Mouse (Mus musculus): ENCODE data around the gene S100pbp. TPM values are rescaled to one million over a fixed set of nuclear protein-coding genes. Genes with fewer than 3 reads are reported as not detected.

S100pbp gene
- 13.7 and 15.7 TPM in 2 replicates for polyA plus RNA-seq (2014; fragmentation: Nextera tagmentation; extraction: Ambion mirVana)

DNA sequence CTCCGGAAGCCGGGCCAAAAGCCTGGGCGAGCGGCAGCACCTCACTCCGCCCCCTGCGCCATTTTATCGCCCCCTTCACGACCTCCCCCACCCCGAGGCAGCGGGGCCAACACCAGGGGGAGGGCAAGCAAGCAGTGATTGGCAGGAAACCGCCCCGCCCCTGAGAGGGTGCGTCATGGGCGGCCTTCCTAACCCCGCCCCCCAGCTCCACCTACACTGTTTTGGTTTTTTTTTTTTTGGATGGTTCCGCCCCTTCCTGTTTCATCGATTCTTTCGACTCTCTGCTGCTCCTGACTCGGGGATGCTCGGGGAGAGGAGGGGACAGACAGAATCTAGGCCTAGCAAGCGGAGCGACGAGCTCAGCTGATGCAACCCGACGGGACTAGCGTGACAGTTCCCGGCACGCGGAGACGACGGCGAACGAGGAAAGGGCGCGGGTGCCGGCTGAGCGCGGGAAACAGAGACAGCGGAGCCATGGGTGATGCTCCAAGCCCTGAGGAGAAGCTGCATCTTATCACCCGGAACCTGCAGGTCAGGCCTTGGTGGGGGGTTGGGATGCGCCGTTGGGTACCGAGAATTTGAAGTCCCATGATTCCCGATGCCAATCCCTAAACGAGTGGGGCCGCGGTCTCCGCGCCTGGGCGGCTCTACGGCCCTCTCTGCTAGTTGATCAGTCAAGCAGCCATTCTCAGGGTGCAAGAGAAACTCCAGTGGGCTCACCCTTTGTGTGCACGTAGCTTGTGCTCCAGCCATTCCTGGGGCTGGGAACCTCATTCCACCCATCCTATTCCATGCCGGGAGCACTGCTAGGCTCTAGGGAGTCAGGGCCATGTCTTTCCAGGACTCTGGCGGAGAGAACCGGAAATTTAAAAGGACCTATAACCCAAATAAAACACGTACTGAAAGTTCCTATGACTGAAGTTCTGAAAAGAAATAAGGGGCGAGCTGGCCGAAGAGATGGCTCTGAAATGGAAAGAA is at the start of gene S100pbp, which contains the start of gene Yars:
S100pbp (minus strand) TSS at position 186 of the 978 bp plus-strand sequence.
Yars (plus strand) TSS at position 219 of the 978 bp plus-strand sequence.
- peak within 1 kb of the TSS; percentile 73 to 90 for H3K27ac ChIP-seq (replicated peaks in 1 of 2; ENCODE audit: control insufficient read depth in 1 of 2, insufficient read depth in 1 of 2, low read depth in 2 of 2, low read length in 2 of 2)
- peak within 1 kb of the TSS; percentile 81 for H3K4me2 ChIP-seq (ENCODE audit: low read length)
- peaks cover 3 to 21% of the 10 kb centered on the region in 2 experiments for H3K4me1 ChIP-seq (ENCODE audit: control insufficient read depth in 2 of 2, insufficient read depth in 2 of 2, low read length in 2 of 2)
- WGBS = under 1% methylated on average over 58 of the region's 58 CpGs
- H3K9ac ChIP-seq (ENCODE audit: low read length) = peak within 1 kb of the TSS; percentile 89
- H3K27me3 ChIP-seq (ENCODE audit: control insufficient read depth, insufficient read depth, low read length) = no peaks in the 10 kb centered on the region
- peak within 1 kb of the TSS; percentile 82 to 86 for H3K4me3 ChIP-seq (ENCODE audit: control insufficient read depth in 1 of 2, insufficient read depth in 1 of 2, low read depth in 1 of 2, low read length in 2 of 2)
- peaks cover 14% of the 10 kb centered on the region; the same call in 1 of the 2 replicates for H3K36me3 ChIP-seq (ENCODE audit: control insufficient read depth, insufficient read depth, low read length)
- H3K9me3 ChIP-seq (ENCODE audit: control insufficient read depth, low read length) = no peaks in the 10 kb centered on the region
- ATAC-seq (ENCODE audit: insufficient number of reproducible peaks, insufficient read depth, low FRiP score, low read depth) = peak; percentile 94

DNA sequence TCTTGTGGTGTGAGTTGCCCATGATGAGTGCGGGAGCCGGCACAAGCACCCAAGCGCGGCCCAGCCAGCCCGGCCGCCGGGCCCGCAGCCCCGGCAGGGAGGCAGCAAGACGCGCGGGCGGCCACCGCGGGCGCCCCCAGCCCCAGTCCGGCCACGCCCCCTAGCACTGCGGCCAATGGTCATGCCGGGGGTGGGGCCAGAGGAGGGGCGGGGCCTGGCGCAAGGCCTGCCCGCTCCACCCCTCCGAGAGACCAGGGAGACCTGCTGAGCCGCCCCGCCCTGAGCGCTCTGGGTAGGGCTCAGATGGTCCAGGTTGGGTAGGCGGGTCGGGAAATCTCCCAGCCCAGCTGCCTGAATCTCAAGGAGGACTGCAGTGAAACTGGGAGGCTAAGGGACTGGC is 49.5 kb upstream of the S100pbp start:
- Histone ChIP-seq H3K4me3 (ENCODE audit: control insufficient read depth in 1 of 2, insufficient read depth in 1 of 2, low read depth in 1 of 2, low read length in 2 of 2) (peak overlapping the region; percentile 59 to 66), H3K27ac (replicated peaks in 1 of 2; ENCODE audit: control insufficient read depth in 1 of 2, insufficient read depth in 1 of 2, low read depth in 2 of 2, low read length in 2 of 2) (no peak overlapping the region), H3K27me3 (ENCODE audit: control insufficient read depth, insufficient read depth, low read length) (peaks cover 69% of the 10 kb centered on the region), H3K9ac (ENCODE audit: low read length) (peak overlapping the region; percentile 70), H3K4me1 (ENCODE audit: control insufficient read depth in 2 of 2, insufficient read depth in 2 of 2, low read length in 2 of 2) (peaks cover 14 to 36% of the 10 kb centered on the region in 2 experiments), H3K9me3 (ENCODE audit: control insufficient read depth, low read length) (no peaks in the 10 kb centered on the region), H3K4me2 (ENCODE audit: low read length) (peak overlapping the region; percentile 99), H3K36me3 (ENCODE audit: control insufficient read depth, insufficient read depth, low read length) (no peaks in the 10 kb centered on the region)
- WGBS = under 1% methylated on average over 26 of the region's 29 CpGs
- peak; percentile 70 for ATAC-seq (ENCODE audit: insufficient number of reproducible peaks, insufficient read depth, low FRiP score, low read depth)

DNA sequence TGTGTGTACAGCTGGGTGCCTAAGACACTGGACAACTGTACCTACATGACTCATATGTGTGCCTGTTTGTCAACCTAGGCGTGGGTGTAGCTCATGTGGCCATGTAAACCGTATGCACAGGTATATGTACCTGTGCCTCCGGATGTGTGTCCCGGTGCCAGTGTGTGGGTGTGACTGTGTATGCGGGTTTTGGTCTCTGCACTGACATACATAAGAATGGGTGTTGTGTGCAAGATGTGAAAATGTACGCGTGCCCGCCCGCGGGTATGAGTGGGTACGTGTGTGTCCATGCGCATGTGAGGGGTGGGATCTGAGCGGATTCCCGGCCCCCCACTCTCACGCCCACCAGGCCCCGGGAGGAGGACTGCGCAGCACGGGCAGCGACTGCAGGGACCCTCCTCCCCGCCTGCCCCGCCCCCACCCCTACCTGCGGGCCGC is 49.1 kb upstream of the S100pbp start:
- WGBS = 1% methylated on average over 23 of the region's 23 CpGs
- peaks cover 14 to 36% of the 10 kb centered on the region in 2 experiments for H3K4me1 ChIP-seq (ENCODE audit: control insufficient read depth in 2 of 2, insufficient read depth in 2 of 2, low read length in 2 of 2)
- H3K27ac ChIP-seq (replicated peaks in 1 of 2; ENCODE audit: control insufficient read depth in 1 of 2, insufficient read depth in 1 of 2, low read depth in 2 of 2, low read length in 2 of 2) = no peak overlapping the region
- H3K36me3 ChIP-seq (ENCODE audit: control insufficient read depth, insufficient read depth, low read length) = no peaks in the 10 kb centered on the region
- peak overlapping the region; percentile 99 for H3K4me2 ChIP-seq (ENCODE audit: low read length)
- H3K4me3 ChIP-seq (ENCODE audit: control insufficient read depth in 1 of 2, insufficient read depth in 1 of 2, low read depth in 1 of 2, low read length in 2 of 2) = peak overlapping the region; percentile 59 to 66
- H3K27me3 ChIP-seq (ENCODE audit: control insufficient read depth, insufficient read depth, low read length) = peaks cover 66% of the 10 kb centered on the region
- no peak for ATAC-seq (ENCODE audit: insufficient number of reproducible peaks, insufficient read depth, low FRiP score, low read depth)
- peak overlapping the region; percentile 70 for H3K9ac ChIP-seq (ENCODE audit: low read length)
- H3K9me3 ChIP-seq (ENCODE audit: control insufficient read depth, low read length) = no peaks in the 10 kb centered on the region

DNA sequence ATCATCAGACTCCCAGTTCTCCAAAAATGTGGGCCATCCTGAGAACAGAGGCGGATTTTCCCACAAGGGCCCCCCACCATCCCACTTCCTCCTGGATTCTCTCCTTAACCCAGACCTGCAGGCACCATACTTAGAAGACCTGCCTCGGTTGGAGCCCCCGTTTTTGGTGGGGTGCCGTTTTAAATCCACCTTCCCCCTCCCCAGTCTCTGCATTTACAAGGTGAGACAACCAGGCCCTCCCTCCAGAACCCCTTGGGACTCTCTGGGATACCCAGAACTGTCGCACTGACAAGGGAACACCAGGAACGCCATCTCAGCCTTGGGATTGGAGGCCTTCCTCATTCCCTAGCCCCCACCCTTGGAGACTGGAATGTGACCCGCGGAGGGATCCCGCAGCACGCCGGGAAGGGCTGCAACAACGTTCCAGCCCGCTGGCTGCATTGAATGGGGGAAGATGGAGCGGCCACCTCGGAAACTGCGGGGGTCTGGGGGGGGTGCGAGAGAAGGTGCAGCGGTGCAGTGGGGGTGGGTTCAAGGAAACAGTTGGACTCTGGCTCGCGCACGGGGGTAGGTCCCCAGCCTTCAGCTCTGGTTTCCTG is 48.4 kb upstream of the S100pbp start:
- 9% methylated on average over 21 of the region's 21 CpGs for WGBS
- no peak overlapping the region for H3K9ac ChIP-seq (ENCODE audit: low read length)
- peaks cover 70% of the 10 kb centered on the region for H3K27me3 ChIP-seq (ENCODE audit: control insufficient read depth, insufficient read depth, low read length)
- H3K36me3 ChIP-seq (ENCODE audit: control insufficient read depth, insufficient read depth, low read length) = no peaks in the 10 kb centered on the region
- peak overlapping the region; percentile 99 for H3K4me2 ChIP-seq (ENCODE audit: low read length)
- H3K9me3 ChIP-seq (ENCODE audit: control insufficient read depth, low read length) = no peaks in the 10 kb centered on the region
- ATAC-seq (ENCODE audit: insufficient number of reproducible peaks, insufficient read depth, low FRiP score, low read depth) = no peak
- H3K27ac ChIP-seq (replicated peaks in 1 of 2; ENCODE audit: control insufficient read depth in 1 of 2, insufficient read depth in 1 of 2, low read depth in 2 of 2, low read length in 2 of 2) = no peak overlapping the region
- H3K4me1 ChIP-seq (ENCODE audit: control insufficient read depth in 2 of 2, insufficient read depth in 2 of 2, low read length in 2 of 2) = peaks cover 14 to 36% of the 10 kb centered on the region in 2 experiments
- H3K4me3 ChIP-seq (ENCODE audit: control insufficient read depth in 1 of 2, insufficient read depth in 1 of 2, low read depth in 1 of 2, low read length in 2 of 2) = peak overlapping the region; percentile 59 to 66

DNA sequence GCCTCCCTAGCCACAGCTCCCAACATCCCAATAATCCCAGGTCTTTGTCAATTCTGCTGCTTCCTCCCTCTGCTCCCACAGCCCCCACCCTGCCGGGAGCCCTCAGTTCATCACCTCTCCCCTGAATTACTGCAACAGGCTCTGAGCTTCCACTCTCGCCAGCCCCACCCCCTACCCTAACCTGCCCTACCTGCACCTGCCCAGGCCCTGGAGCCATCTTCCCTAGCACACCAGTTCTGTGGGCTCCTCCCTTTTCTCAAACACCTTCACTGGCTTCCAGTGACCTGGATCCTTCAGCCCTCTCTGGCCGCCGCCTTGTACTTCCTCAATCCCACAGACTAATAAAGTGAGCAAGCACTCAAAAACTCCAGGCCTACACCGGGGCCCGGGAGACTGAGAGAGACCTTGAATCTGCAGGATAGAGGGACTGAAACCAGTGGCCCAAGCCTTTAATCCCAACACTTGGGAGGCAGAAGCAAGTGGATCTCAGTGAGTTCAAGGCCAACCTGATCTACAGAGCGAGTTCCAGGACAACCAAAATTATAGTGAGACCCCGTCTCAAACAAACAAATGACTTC is 46.8 kb upstream of the S100pbp start:
- no peak overlapping the region for H3K9ac ChIP-seq (ENCODE audit: low read length)
- H3K36me3 ChIP-seq (ENCODE audit: control insufficient read depth, insufficient read depth, low read length) = no peaks in the 10 kb centered on the region
- H3K27ac ChIP-seq (replicated peaks in 1 of 2; ENCODE audit: control insufficient read depth in 1 of 2, insufficient read depth in 1 of 2, low read depth in 2 of 2, low read length in 2 of 2) = no peak overlapping the region
- H3K27me3 ChIP-seq (ENCODE audit: control insufficient read depth, insufficient read depth, low read length) = peaks cover 71% of the 10 kb centered on the region
- no peak overlapping the region for H3K4me2 ChIP-seq (ENCODE audit: low read length)
- no peaks in the 10 kb centered on the region for H3K9me3 ChIP-seq (ENCODE audit: control insufficient read depth, low read length)
- no peak overlapping the region for H3K4me3 ChIP-seq (ENCODE audit: control insufficient read depth in 1 of 2, insufficient read depth in 1 of 2, low read depth in 1 of 2, low read length in 2 of 2)
- no peak for ATAC-seq (ENCODE audit: insufficient number of reproducible peaks, insufficient read depth, low FRiP score, low read depth)
- 87% methylated on average over 8 of the region's 8 CpGs for WGBS
- H3K4me1 ChIP-seq (ENCODE audit: control insufficient read depth in 2 of 2, insufficient read depth in 2 of 2, low read length in 2 of 2) = peaks cover 14 to 30% of the 10 kb centered on the region in 2 experiments

DNA sequence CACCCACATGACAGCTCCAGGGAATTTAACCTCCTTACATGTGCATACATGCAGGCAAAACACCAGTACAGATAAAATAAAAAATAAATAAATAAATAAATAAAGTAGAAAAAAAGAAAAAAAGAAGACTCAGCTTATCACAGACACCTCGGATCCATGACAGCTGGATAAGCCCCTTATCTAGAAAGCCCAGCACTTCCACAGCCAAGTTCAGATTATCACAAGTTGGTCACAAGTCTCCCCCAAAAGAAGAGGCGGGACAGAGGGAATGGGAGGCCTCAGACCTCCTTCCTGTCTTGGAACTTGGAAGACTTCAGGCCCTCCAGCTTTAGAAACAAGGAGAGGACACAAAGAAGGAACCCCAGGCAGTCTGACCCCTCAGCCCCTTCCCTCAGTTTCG is 45.6 kb upstream of the S100pbp start:
- no peak overlapping the region for H3K4me3 ChIP-seq (ENCODE audit: control insufficient read depth in 1 of 2, insufficient read depth in 1 of 2, low read depth in 1 of 2, low read length in 2 of 2)
- H3K36me3 ChIP-seq (ENCODE audit: control insufficient read depth, insufficient read depth, low read length) = no peaks in the 10 kb centered on the region
- H3K27me3 ChIP-seq (ENCODE audit: control insufficient read depth, insufficient read depth, low read length) = peaks cover 70% of the 10 kb centered on the region
- H3K4me2 ChIP-seq (ENCODE audit: low read length) = no peak overlapping the region
- WGBS = 36% methylated on average over 3 of the region's 3 CpGs
- no peaks in the 10 kb centered on the region for H3K9me3 ChIP-seq (ENCODE audit: control insufficient read depth, low read length)
- peaks cover 14 to 30% of the 10 kb centered on the region in 2 experiments for H3K4me1 ChIP-seq (ENCODE audit: control insufficient read depth in 2 of 2, insufficient read depth in 2 of 2, low read length in 2 of 2)
- no peak for ATAC-seq (ENCODE audit: insufficient number of reproducible peaks, insufficient read depth, low FRiP score, low read depth)
- no peak overlapping the region for H3K9ac ChIP-seq (ENCODE audit: low read length)
- H3K27ac ChIP-seq (replicated peaks in 1 of 2; ENCODE audit: control insufficient read depth in 1 of 2, insufficient read depth in 1 of 2, low read depth in 2 of 2, low read length in 2 of 2) = no peak overlapping the region

DNA sequence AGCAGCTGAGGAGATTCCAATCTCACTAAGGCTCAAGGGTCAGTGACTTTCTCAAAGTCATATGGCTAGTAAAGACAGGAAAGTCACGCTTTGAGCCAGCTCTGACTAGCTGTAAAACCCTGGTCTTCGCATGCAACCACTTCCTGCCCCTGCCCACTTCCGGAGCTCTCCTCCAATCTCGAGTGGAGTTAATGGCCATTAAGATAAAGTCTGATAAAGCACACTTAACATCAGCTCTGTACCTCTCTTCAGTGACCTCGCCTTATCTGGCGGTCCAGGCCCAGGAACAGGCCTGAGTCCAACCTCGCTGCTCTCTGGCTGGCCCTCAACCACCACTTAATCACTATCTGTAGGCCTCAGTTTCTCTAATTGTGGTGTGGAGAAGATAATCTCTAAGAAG is 45.0 kb upstream of the S100pbp start:
- ATAC-seq (ENCODE audit: insufficient number of reproducible peaks, insufficient read depth, low FRiP score, low read depth) = no peak
- no peak overlapping the region for H3K4me2 ChIP-seq (ENCODE audit: low read length)
- no peak overlapping the region for H3K9ac ChIP-seq (ENCODE audit: low read length)
- peaks cover 70% of the 10 kb centered on the region for H3K27me3 ChIP-seq (ENCODE audit: control insufficient read depth, insufficient read depth, low read length)
- no peak overlapping the region for H3K27ac ChIP-seq (replicated peaks in 1 of 2; ENCODE audit: control insufficient read depth in 1 of 2, insufficient read depth in 1 of 2, low read depth in 2 of 2, low read length in 2 of 2)
- 9% methylated on average over 7 of the region's 7 CpGs for WGBS
- H3K36me3 ChIP-seq (ENCODE audit: control insufficient read depth, insufficient read depth, low read length) = no peaks in the 10 kb centered on the region
- no peaks in the 10 kb centered on the region for H3K9me3 ChIP-seq (ENCODE audit: control insufficient read depth, low read length)
- peaks cover 14 to 29% of the 10 kb centered on the region in 2 experiments for H3K4me1 ChIP-seq (ENCODE audit: control insufficient read depth in 2 of 2, insufficient read depth in 2 of 2, low read length in 2 of 2)
- H3K4me3 ChIP-seq (ENCODE audit: control insufficient read depth in 1 of 2, insufficient read depth in 1 of 2, low read depth in 1 of 2, low read length in 2 of 2) = no peak overlapping the region
